Mouse (Mus musculus): ENCODE measurements at regions not wholly inside any gene's neighbourhood (a gene's known extent, or its start where the extent isn't known, plus 50 kb on each side); places are given as distances from the start of the nearest gene placed in this dataset.

- no peak for ATAC-seq (replicated peaks; ENCODE audit: low FRiP score)
- WGBS = 96% methylated on average over 2 of the region's 2 CpGs
- Histone ChIP-seq H3K4me3 (ENCODE audit: low read depth, low read length) (no peak overlapping the region), H3K9me3 (ENCODE audit: control insufficient read depth, low read length) (no peaks in the 10 kb centered on the region), H3K4me1 (replicated peaks; ENCODE audit: control insufficient read depth, insufficient read depth, low read length) (0 out of 2 replicates have a peak, but pooled peaks cover 6% of the 10 kb centered on the region), H3K9ac (ENCODE audit: low read length) (no peak overlapping the region), H3K36me3 (ENCODE audit: control insufficient read depth, insufficient read depth, low read length) (no peaks in the 10 kb centered on the region), H3K27ac (ENCODE audit: low read depth, low read length) (no peak overlapping the region), H3K27me3 (ENCODE audit: control insufficient read depth, insufficient read depth, low read length) (no peaks in the 10 kb centered on the region), H3K4me2 (ENCODE audit: low read depth, low read length, severe bottlenecking) (no peak overlapping the region)
- DNase-seq (ENCODE audit: low spot score) = no peak
These were observed 75.0 kb upstream of the Glce start for GRCm38 (mm10) chr9:62197486-62197885.

- H3K4me2 ChIP-seq (ENCODE audit: low read depth, low read length, severe bottlenecking) = no peak overlapping the region
- 7% methylated on average over 6 of the region's 6 CpGs for WGBS
- no peak overlapping the region for H3K27ac ChIP-seq (ENCODE audit: low read depth, low read length)
- H3K9ac ChIP-seq (ENCODE audit: low read length) = no peak overlapping the region
- no peaks in the 10 kb centered on the region for H3K27me3 ChIP-seq (ENCODE audit: control insufficient read depth, insufficient read depth, low read length)
- no peak for ATAC-seq (replicated peaks; ENCODE audit: low FRiP score)
- no peak overlapping the region for H3K4me3 ChIP-seq (ENCODE audit: low read depth, low read length)
- peaks cover 13% of the 10 kb centered on the region; the same call in 1 of the 2 replicates for H3K4me1 ChIP-seq (replicated peaks; ENCODE audit: control insufficient read depth, insufficient read depth, low read length)
- DNase-seq (ENCODE audit: low spot score) = no peak
- no peaks in the 10 kb centered on the region for H3K9me3 ChIP-seq (ENCODE audit: control insufficient read depth, low read length)
- no peaks in the 10 kb centered on the region for H3K36me3 ChIP-seq (ENCODE audit: control insufficient read depth, insufficient read depth, low read length)
These were observed 70.0 kb upstream of the Glce start for GRCm38 (mm10) chr9:62192424-62192892.

- ATAC-seq (replicated peaks; ENCODE audit: low FRiP score) = no peak
- Histone ChIP-seq H3K4me2 (ENCODE audit: low read depth, low read length, severe bottlenecking) (no peak overlapping the region), H3K4me3 (ENCODE audit: low read depth, low read length) (no peak overlapping the region), H3K4me1 (replicated peaks; ENCODE audit: control insufficient read depth, insufficient read depth, low read length) (peaks cover 13% of the 10 kb centered on the region; the same call in 1 of the 2 replicates), H3K27me3 (ENCODE audit: control insufficient read depth, insufficient read depth, low read length) (no peaks in the 10 kb centered on the region), H3K9me3 (ENCODE audit: control insufficient read depth, low read length) (no peaks in the 10 kb centered on the region), H3K36me3 (ENCODE audit: control insufficient read depth, insufficient read depth, low read length) (no peaks in the 10 kb centered on the region), H3K9ac (ENCODE audit: low read length) (no peak overlapping the region), H3K27ac (ENCODE audit: low read depth, low read length) (no peak overlapping the region)
- 31% methylated on average over 6 of the region's 6 CpGs for WGBS
- DNase-seq (ENCODE audit: low spot score) = no peak
These were observed 68.0 kb upstream of the Glce start for GRCm38 (mm10) chr9:62190474-62190873.

GRCm38 (mm10) chr9:62188835-62189234 is 66.4 kb upstream of the Glce start:
- Histone ChIP-seq H3K9me3 (ENCODE audit: control insufficient read depth, low read length) (no peaks in the 10 kb centered on the region), H3K4me3 (ENCODE audit: low read depth, low read length) (no peak overlapping the region), H3K9ac (ENCODE audit: low read length) (no peak overlapping the region), H3K4me1 (replicated peaks; ENCODE audit: control insufficient read depth, insufficient read depth, low read length) (peaks cover 13% of the 10 kb centered on the region; the same call in 1 of the 2 replicates), H3K27ac (ENCODE audit: low read depth, low read length) (no peak overlapping the region), H3K36me3 (ENCODE audit: control insufficient read depth, insufficient read depth, low read length) (no peaks in the 10 kb centered on the region), H3K27me3 (ENCODE audit: control insufficient read depth, insufficient read depth, low read length) (no peaks in the 10 kb centered on the region; the same call in 1 of the 2 replicates), H3K4me2 (ENCODE audit: low read depth, low read length, severe bottlenecking) (no peak overlapping the region)
- ATAC-seq (replicated peaks; ENCODE audit: low FRiP score) = no peak
- 54% methylated on average over 6 of the region's 6 CpGs for WGBS
- DNase-seq (ENCODE audit: low spot score) = no peak

GRCm38 (mm10) chr9:62188379-62188778 is 65.9 kb upstream of the Glce start:
- Histone ChIP-seq H3K9ac (ENCODE audit: low read length) (no peak overlapping the region), H3K4me2 (ENCODE audit: low read depth, low read length, severe bottlenecking) (no peak overlapping the region), H3K9me3 (ENCODE audit: control insufficient read depth, low read length) (no peaks in the 10 kb centered on the region), H3K27me3 (ENCODE audit: control insufficient read depth, insufficient read depth, low read length) (no peaks in the 10 kb centered on the region; the same call in 1 of the 2 replicates), H3K36me3 (ENCODE audit: control insufficient read depth, insufficient read depth, low read length) (no peaks in the 10 kb centered on the region), H3K4me3 (ENCODE audit: low read depth, low read length) (no peak overlapping the region), H3K27ac (ENCODE audit: low read depth, low read length) (no peak overlapping the region), H3K4me1 (replicated peaks; ENCODE audit: control insufficient read depth, insufficient read depth, low read length) (peaks cover 13% of the 10 kb centered on the region; the same call in 1 of the 2 replicates)
- ATAC-seq (replicated peaks; ENCODE audit: low FRiP score) (no peak), DNase-seq (ENCODE audit: low spot score) (no peak)
- 59% methylated on average over 3 of the region's 3 CpGs for WGBS

GRCm38 (mm10) chr9:62186886-62187285 is 64.4 kb upstream of the Glce start:
- no peak overlapping the region for H3K4me3 ChIP-seq (ENCODE audit: low read depth, low read length)
- ATAC-seq (replicated peaks; ENCODE audit: low FRiP score) = no peak
- H3K36me3 ChIP-seq (ENCODE audit: control insufficient read depth, insufficient read depth, low read length) = no peaks in the 10 kb centered on the region
- DNase-seq (ENCODE audit: low spot score) = no peak
- no peak overlapping the region for H3K9ac ChIP-seq (ENCODE audit: low read length)
- 78% methylated on average over 4 of the region's 4 CpGs for WGBS
- H3K4me1 ChIP-seq (replicated peaks; ENCODE audit: control insufficient read depth, insufficient read depth, low read length) = peaks cover 10% of the 10 kb centered on the region; the same call in 1 of the 2 replicates
- H3K4me2 ChIP-seq (ENCODE audit: low read depth, low read length, severe bottlenecking) = no peak overlapping the region
- H3K27ac ChIP-seq (ENCODE audit: low read depth, low read length) = no peak overlapping the region
- no peaks in the 10 kb centered on the region; the same call in 1 of the 2 replicates for H3K27me3 ChIP-seq (ENCODE audit: control insufficient read depth, insufficient read depth, low read length)
- H3K9me3 ChIP-seq (ENCODE audit: control insufficient read depth, low read length) = no peaks in the 10 kb centered on the region

GRCm38 (mm10) chr9:62185516-62186280 is 63.2 kb upstream of the Glce start:
- peaks cover 18% of the 10 kb centered on the region; the same call in 1 of the 2 replicates for H3K4me1 ChIP-seq (replicated peaks; ENCODE audit: control insufficient read depth, insufficient read depth, low read length)
- no peaks in the 10 kb centered on the region for H3K36me3 ChIP-seq (ENCODE audit: control insufficient read depth, insufficient read depth, low read length)
- no peaks in the 10 kb centered on the region for H3K9me3 ChIP-seq (ENCODE audit: control insufficient read depth, low read length)
- H3K9ac ChIP-seq (ENCODE audit: low read length) = no peak overlapping the region
- H3K27me3 ChIP-seq (ENCODE audit: control insufficient read depth, insufficient read depth, low read length) = no peaks in the 10 kb centered on the region; the same call in 1 of the 2 replicates
- ATAC-seq (replicated peaks; ENCODE audit: low FRiP score) (no peak), DNase-seq (ENCODE audit: low spot score) (no peak)
- WGBS = 54% methylated on average over 7 of the region's 7 CpGs
- no peak overlapping the region for H3K27ac ChIP-seq (ENCODE audit: low read depth, low read length)
- H3K4me2 ChIP-seq (ENCODE audit: low read depth, low read length, severe bottlenecking) = no peak overlapping the region
- no peak overlapping the region for H3K4me3 ChIP-seq (ENCODE audit: low read depth, low read length)

GRCm38 (mm10) chr9:62181182-62181830 is 58.9 kb upstream of the Glce start:
- Histone ChIP-seq H3K36me3 (ENCODE audit: control insufficient read depth, insufficient read depth, low read length) (no peaks in the 10 kb centered on the region), H3K9me3 (ENCODE audit: control insufficient read depth, low read length) (no peaks in the 10 kb centered on the region), H3K4me3 (ENCODE audit: low read depth, low read length) (no peak overlapping the region), H3K4me2 (ENCODE audit: low read depth, low read length, severe bottlenecking) (peak overlapping the region; percentile 15; the same call in 1 of the 2 replicates), H3K9ac (ENCODE audit: low read length) (no peak overlapping the region), H3K4me1 (replicated peaks; ENCODE audit: control insufficient read depth, insufficient read depth, low read length) (peaks cover 12% of the 10 kb centered on the region; the same call in 1 of the 2 replicates), H3K27ac (ENCODE audit: low read depth, low read length) (no peak overlapping the region), H3K27me3 (ENCODE audit: control insufficient read depth, insufficient read depth, low read length) (no peaks in the 10 kb centered on the region; the same call in 1 of the 2 replicates)
- 24% methylated on average over 9 of the region's 9 CpGs for WGBS
- DNase-seq (ENCODE audit: low spot score) (peak; percentile 66), ATAC-seq (replicated peaks; ENCODE audit: low FRiP score) (peak; percentile 78; the same call in 1 of the 2 replicates)
